Mouse (Mus musculus): Measurements from ENCODE around the gene Sh3pxd2b. TPM values are rescaled to one million over a fixed set of nuclear protein-coding genes. Genes with fewer than 3 reads are reported as not detected.

Sh3pxd2b gene
- polyA plus RNA-seq, 1 experiment: not detected

DNA sequence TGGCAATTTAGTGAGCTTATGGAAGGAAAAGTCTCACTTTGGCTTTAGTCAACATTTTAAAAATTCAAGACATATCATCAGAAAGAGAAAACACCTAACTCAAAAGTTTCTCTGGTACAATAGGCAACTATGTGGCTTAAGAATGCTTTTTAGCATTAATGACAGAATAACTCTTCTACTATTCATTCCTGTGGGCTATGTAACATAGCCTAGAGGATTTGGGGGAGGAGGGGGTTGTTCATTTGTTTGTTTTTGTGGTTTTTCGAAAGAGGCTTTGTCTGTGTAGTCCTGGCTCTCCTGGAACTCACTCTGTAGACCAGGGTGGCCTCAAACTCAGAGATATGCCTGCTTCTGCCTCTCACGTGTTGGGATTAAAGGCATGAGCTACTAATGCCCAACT, 51.6 kb downstream of the Sh3pxd2b start:
- WGBS: 76% methylated on average over 2 of the region's 2 CpGs
- H3K4me1 ChIP-seq (ENCODE audit: control insufficient read depth, insufficient read depth, low read length): no peaks in the 10 kb centered on the region
- H3K4me3 ChIP-seq (ENCODE audit: insufficient read depth, low read depth, low read length): no peak overlapping the region
- TF ChIP-seq CTCF (IDR thresholded peaks at IDR 0.05; ENCODE audit: insufficient read depth, low read depth, low read length): no peak
- TF ChIP-seq POLR2A (IDR thresholded peaks at IDR 0.05; ENCODE audit: insufficient read depth, low read depth, low read length): no peak
- no peak overlapping the region for H3K27ac ChIP-seq (ENCODE audit: insufficient read depth, low read depth, low read length)

DNA sequence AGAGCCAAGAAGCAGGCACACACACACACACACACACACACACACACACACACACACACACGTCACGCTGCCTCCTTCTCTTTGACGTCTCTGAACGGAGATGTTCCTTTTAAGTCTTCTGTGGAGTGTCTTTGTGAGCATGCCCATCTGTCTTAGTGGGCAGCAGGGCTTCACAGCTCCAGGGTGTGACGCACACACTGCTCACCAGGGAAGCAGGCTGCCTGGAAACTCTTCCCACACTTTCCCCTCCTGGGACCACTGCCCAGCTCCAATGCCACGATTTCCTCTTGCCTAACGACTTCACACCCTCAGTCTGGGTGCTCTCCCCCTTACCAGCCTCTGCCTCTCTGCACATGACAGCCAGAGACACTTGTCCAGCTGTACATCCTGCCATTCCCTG, 55.1 kb downstream of the Sh3pxd2b start:
- Histone ChIP-seq H3K27ac (ENCODE audit: insufficient read depth, low read depth, low read length) (no peak overlapping the region), H3K4me1 (ENCODE audit: control insufficient read depth, insufficient read depth, low read length) (peaks cover 3% of the 10 kb centered on the region; the same call in 1 of the 2 replicates), H3K4me3 (ENCODE audit: insufficient read depth, low read depth, low read length) (no peak overlapping the region)

DNA sequence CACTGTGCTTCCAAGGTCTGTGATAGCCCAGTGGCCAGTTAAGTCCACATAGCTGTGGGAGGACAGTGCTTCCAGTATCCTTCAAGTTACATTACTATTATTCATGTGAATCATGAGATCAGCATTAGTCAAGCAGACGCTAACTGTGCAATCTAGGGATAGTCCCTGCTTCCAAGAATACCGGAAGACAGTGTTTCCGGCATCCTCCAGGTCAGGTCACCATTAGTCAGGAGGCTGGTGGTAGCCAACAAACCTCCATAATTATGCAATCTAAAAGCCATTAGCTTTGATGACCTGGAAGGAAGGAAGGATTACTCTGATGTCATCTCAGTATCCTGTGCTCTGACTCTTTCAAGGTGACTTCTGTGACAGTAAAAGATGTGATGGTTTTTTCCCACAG, 57.1 kb downstream of the Sh3pxd2b start:
- H3K4me1 ChIP-seq (ENCODE audit: control insufficient read depth, insufficient read depth, low read length): peaks cover 3% of the 10 kb centered on the region; the same call in 1 of the 2 replicates
- no peak overlapping the region for H3K4me3 ChIP-seq (ENCODE audit: insufficient read depth, low read depth, low read length)
- 90% methylated on average over 3 of the region's 3 CpGs for whole genome bisulfite sequencing
- no peak for TF ChIP-seq CTCF (IDR thresholded peaks at IDR 0.05; ENCODE audit: insufficient read depth, low read depth, low read length)
- TF ChIP-seq POLR2A (IDR thresholded peaks at IDR 0.05; ENCODE audit: insufficient read depth, low read depth, low read length): no peak
- H3K27ac ChIP-seq (ENCODE audit: insufficient read depth, low read depth, low read length): no peak overlapping the region

More for the DNA sequence above, 55.1 kb downstream of the Sh3pxd2b start:
- TF ChIP-seq POLR2A (IDR thresholded peaks at IDR 0.05; ENCODE audit: insufficient read depth, low read depth, low read length) (no peak), CTCF (IDR thresholded peaks at IDR 0.05; ENCODE audit: insufficient read depth, low read depth, low read length) (no peak)
- WGBS: 56% methylated on average over 7 of the region's 7 CpGs

DNA sequence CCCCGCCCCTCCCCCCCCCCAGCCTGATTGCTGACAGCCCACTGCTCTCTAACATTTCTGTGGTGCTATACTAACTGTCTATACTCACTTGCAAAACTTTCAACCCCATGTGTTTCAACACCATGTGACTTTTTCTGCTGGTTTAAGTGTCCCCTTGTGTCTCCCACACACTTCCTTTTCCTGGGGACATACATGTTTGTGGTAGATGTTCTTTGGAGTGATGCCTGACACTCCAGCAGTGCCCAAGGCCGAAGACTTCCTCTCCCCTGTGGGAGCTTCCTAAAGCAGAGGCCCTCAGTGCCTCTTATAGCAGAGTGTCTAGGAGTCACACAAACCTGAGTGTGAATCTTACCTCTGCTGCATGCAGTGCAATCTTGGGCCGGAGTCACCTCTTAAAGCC, 60.2 kb downstream of the Sh3pxd2b start:
- Histone ChIP-seq H3K27ac (ENCODE audit: insufficient read depth, low read depth, low read length) (no peak overlapping the region), H3K4me3 (ENCODE audit: insufficient read depth, low read depth, low read length) (no peak overlapping the region), H3K4me1 (ENCODE audit: control insufficient read depth, insufficient read depth, low read length) (peaks cover 3% of the 10 kb centered on the region; the same call in 1 of the 2 replicates)
- no peak for TF ChIP-seq CTCF (IDR thresholded peaks at IDR 0.05; ENCODE audit: insufficient read depth, low read depth, low read length)
- no peak for TF ChIP-seq POLR2A (IDR thresholded peaks at IDR 0.05; ENCODE audit: insufficient read depth, low read depth, low read length)
- 80% methylated on average over 3 of the region's 3 CpGs for WGBS

DNA sequence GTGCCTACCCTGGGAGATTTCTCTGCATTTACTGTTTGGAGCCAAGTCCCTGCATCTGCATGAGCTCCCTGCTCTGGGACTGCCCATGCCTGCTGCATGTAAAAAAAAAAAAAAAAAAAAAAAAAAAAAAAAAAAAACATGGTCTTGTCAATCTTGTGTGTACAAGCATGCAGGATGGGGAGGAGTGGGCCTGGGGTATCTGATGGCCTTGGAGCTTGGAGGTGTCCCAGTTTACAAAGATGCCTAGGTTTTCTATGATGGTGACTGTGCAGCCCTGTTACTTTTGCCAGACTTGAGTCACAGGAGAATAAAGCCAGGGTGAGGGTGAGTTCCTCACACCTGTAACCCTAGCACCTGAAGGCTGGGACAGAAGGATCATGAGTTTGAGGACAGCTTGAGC, 61.4 kb downstream of the Sh3pxd2b start:
- Histone ChIP-seq H3K27ac (ENCODE audit: insufficient read depth, low read depth, low read length) (no peak overlapping the region), H3K4me1 (ENCODE audit: control insufficient read depth, insufficient read depth, low read length) (peaks cover 3% of the 10 kb centered on the region; the same call in 1 of the 2 replicates), H3K4me3 (ENCODE audit: insufficient read depth, low read depth, low read length) (no peak overlapping the region)
- TF ChIP-seq POLR2A (IDR thresholded peaks at IDR 0.05; ENCODE audit: insufficient read depth, low read depth, low read length) (no peak), CTCF (IDR thresholded peaks at IDR 0.05; ENCODE audit: insufficient read depth, low read depth, low read length) (no peak)

DNA sequence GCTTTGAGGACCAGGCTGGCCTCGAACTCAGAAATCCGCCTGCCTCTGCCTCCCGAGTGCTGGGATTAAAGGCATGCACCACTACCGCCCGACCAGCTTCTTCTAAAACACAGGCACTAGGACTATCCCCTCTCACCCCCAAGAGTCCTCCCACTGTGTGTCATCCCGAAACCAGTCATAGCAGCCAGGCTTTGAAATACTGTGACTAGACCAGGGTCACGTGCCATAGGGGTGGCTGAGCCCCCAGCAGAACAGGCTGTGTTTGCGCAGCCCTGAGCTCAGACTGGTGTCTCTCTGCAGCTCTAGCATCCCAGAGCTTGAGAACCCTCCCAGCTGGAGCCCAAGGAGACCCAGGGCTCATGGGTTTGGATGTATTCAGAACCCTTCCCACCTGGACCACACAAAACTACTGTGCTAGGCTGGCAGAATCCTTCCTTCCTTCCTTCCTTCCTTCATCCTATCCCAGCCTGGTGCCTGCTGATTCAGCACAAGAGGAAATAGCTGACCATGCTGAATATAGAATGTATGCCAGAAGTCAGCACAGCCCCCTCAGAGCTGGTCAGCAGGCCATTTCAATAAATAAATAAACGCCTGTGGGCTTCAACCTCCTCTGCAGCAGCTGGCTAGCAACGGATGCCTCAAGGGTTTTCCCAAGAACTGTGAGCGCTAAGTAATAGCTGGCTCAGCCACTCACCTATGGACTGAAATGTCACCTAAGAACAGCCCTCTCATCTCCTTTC, 62.4 kb downstream of the Sh3pxd2b start:
- H3K4me3 ChIP-seq (ENCODE audit: insufficient read depth, low read depth, low read length): no peak overlapping the region
- TF ChIP-seq CTCF (IDR thresholded peaks at IDR 0.05; ENCODE audit: insufficient read depth, low read depth, low read length): no peak
- no peak for TF ChIP-seq POLR2A (IDR thresholded peaks at IDR 0.05; ENCODE audit: insufficient read depth, low read depth, low read length)
- WGBS: 92% methylated on average over 11 of the region's 11 CpGs
- H3K4me1 ChIP-seq (ENCODE audit: control insufficient read depth, insufficient read depth, low read length): peaks cover 3% of the 10 kb centered on the region; the same call in 1 of the 2 replicates
- no peak overlapping the region for H3K27ac ChIP-seq (ENCODE audit: insufficient read depth, low read depth, low read length)

DNA sequence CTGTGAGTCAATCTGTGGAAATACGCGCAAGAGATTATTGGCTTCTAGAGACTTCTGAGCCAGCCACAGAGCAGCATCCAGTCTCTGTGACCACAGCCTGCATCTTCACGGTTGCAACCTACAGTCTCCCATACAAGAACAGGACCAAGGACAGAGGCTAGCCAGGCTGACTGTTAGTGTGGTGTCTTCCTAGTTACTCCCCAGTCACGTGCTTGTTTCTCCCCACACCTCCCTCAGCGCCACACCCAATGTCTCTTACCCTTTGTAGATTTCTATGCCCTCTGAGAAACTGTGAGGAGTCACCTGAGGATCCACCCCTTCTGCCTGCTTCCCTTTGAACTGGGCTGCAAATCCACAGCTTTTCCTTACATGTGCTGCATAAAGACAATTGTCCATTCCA, 72.4 kb downstream of the Sh3pxd2b start:
- TF ChIP-seq POLR2A (IDR thresholded peaks at IDR 0.05; ENCODE audit: insufficient read depth, low read depth, low read length): no peak
- TF ChIP-seq CTCF (IDR thresholded peaks at IDR 0.05; ENCODE audit: insufficient read depth, low read depth, low read length): no peak
- WGBS: 90% methylated on average over 5 of the region's 5 CpGs
- H3K27ac ChIP-seq (ENCODE audit: insufficient read depth, low read depth, low read length): no peak overlapping the region
- peaks cover 3% of the 10 kb centered on the region; the same call in 1 of the 2 replicates for H3K4me1 ChIP-seq (ENCODE audit: control insufficient read depth, insufficient read depth, low read length)
- H3K4me3 ChIP-seq (ENCODE audit: insufficient read depth, low read depth, low read length): no peak overlapping the region

DNA sequence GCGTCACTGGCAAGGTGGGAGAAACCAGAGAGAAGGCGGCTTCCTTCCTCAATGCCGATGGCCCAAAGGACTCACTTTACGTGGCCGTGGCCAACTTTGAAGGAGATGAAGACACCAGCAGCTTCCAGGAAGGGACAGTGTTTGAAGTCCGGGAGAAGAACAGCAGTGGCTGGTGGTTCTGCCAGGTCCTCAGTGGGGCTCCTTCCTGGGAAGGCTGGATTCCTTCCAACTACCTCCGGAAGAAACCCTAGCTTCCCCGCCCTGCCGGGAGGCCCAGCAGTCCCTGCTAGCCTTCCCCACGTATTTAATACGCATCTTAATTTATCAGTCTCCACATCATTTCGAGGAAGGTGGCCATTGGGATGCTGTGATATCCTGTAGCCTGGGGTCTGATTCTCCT, 75.7 kb downstream of the Sh3pxd2b start:
- H3K4me3 ChIP-seq (ENCODE audit: insufficient read depth, low read depth, low read length): no peak overlapping the region
- no peak overlapping the region for H3K27ac ChIP-seq (ENCODE audit: insufficient read depth, low read depth, low read length)
- 64% methylated on average over 12 of the region's 12 CpGs for WGBS
- H3K4me1 ChIP-seq (ENCODE audit: control insufficient read depth, insufficient read depth, low read length): peaks cover 3% of the 10 kb centered on the region; the same call in 1 of the 2 replicates
- TF ChIP-seq POLR2A (IDR thresholded peaks at IDR 0.05; ENCODE audit: insufficient read depth, low read depth, low read length) (no peak), CTCF (IDR thresholded peaks at IDR 0.05; ENCODE audit: insufficient read depth, low read depth, low read length) (no peak)

DNA sequence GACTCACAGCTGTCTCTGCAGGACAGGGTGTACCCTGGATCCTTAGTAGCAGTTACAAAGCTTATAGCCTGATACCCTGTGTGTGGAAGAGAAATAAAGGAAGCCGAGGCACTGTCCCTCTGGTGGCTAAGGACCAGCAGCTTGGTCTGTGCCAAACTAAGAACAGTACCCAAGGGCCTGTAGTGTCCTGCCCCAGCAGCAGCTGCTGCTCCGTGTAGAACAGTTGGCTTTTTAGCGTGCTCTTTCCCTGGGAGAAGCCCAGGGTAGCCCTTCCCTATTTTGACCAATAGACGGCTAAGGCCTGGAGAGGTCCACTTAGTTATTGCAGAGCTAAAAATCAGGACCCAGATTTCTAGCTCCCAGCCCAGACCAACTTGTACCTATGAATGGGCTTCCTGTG, 77.0 kb downstream of the Sh3pxd2b start:
- Histone ChIP-seq H3K4me1 (ENCODE audit: control insufficient read depth, insufficient read depth, low read length) (peaks cover 3% of the 10 kb centered on the region; the same call in 1 of the 2 replicates), H3K27ac (ENCODE audit: insufficient read depth, low read depth, low read length) (no peak overlapping the region), H3K4me3 (ENCODE audit: insufficient read depth, low read depth, low read length) (no peak overlapping the region)
- WGBS: 84% methylated on average over 4 of the region's 4 CpGs
- no peak for TF ChIP-seq CTCF (IDR thresholded peaks at IDR 0.05; ENCODE audit: insufficient read depth, low read depth, low read length)
- TF ChIP-seq POLR2A (IDR thresholded peaks at IDR 0.05; ENCODE audit: insufficient read depth, low read depth, low read length): no peak
